Mouse (Mus musculus): Measurements from ENCODE around the gene Fgfr4.

Fgfr4 gene

GRCm38 (mm10) chr13:55152621-55153415 lies at the start of gene Fgfr4:
Fgfr4 (plus strand) TSS chr13:55152640.
- no peak for DNase-seq (ENCODE audit: low spot score in 2 of 2)

DNA sequence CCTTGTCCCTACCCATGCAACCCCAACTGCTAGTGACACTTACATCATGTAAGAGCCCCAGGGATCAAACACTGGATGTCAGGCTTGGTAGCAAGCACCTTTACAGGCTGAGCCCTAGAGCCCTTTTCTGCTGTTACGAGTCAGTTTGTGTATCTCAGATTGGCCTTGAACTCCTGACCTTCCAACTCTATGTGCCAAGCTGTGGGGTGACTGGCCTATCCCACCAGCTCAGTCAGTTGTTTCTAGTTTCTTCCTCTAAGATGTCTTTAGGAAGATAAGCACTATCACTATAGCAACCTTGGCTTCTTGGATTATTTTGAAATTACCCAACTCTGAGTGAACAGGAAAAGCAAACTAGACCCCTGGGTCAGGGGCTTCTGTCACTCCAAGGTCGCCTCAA lies 49.1 kb upstream of the Fgfr4 start:
- DNase-seq (ENCODE audit: low spot score in 2 of 2) = no peak

DNA sequence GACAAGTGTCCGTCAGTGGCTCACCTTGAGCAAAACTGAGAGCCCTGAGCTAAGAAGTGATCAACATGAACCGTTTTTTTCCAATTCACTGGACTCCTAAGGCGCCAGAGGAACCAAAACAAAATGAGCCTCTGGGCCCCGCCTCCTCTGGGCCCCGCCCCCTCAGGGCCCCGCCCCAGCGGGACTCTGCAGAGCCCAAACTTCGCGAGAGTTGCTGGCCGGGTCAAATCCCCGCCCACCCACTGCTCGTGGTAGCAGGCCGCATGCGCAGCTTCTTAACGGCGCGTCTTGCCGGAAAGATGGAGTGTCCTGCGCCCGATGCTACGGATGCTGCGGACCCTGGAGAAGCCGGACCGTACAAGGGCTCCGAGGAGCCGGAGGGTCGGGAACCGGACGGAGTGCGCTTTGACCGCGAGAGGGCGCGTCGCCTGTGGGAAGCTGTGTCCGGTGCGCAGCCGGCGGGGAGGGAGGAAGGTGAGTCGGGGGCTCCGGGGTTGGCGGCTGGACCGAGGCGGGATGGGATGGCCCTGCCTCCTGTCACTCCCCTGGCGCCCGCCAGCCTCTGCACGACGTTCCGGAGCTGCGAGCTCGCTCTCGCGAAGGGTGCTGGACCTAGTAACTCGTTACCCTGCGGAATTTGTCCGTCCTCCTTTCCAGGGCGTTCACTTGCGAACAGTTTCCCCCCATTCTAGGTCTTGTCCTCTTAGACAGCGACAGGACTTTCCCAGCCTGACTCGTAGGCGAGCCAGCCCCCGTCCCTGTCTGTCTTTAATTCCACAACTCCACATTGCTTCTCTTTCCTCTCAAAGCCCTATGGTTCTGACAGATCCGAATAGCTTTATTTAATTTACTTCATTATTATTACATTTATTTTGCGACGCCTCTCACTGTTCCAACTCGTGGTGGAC lies 47.1 kb upstream of the Fgfr4 start, which contains the start of gene Zfp346:
TSS of gene Zfp346 (plus strand) at position 267 of the 908 bp plus-strand sequence.
- DNase-seq (ENCODE audit: low spot score in 2 of 2) = peak; percentile 98

GRCm38 (mm10) chr13:55105953-55106691 lies 46.3 kb upstream of the Fgfr4 start:
- no peak for DNase-seq (ENCODE audit: low spot score in 2 of 2)

GRCm38 (mm10) chr13:55107116-55107515 lies 45.3 kb upstream of the Fgfr4 start:
- DNase-seq (ENCODE audit: low spot score in 2 of 2) = no peak

DNA sequence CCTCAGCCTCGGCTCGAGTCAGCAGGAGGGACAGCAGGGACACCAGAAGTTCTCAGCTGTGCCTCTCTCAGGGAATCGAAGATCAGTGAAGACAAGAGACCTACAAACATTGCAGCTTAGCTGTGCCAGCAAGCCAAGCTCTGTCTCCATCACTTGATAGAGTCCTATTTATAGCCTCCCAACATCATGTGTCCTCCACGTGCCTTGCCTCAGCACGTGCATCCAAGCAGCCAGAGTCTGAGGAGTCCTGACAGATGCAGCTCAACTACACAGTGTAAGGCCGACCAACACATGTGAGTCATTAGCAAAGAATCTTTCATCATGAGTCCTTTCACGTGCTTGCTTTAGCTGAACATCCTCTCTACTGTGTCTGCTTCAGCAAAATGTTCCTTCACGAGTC lies 44.7 kb upstream of the Fgfr4 start:
- DNase-seq (ENCODE audit: low spot score in 2 of 2) = no peak

DNA sequence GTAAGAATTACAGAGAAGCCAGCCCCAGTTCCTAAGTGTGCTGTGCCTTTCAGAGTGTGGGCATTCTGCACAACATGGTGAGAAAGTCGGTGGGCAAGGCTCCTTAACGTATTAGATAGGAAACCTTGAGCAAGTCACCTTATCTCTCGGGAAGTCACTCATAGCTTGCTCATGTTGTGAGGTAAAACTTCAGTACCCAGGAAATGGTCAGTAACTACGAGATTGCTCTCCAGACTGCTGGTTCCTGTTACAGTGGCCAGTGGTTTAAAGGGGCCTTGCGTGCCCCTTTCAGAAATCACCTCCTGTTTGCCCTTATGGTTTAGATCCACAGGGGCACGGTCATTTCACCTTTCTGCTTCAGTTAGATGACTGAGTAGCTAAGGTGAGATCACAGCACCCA lies 38.1 kb upstream of the Fgfr4 start:
- DNase-seq (ENCODE audit: low spot score in 2 of 2) = no peak

DNA sequence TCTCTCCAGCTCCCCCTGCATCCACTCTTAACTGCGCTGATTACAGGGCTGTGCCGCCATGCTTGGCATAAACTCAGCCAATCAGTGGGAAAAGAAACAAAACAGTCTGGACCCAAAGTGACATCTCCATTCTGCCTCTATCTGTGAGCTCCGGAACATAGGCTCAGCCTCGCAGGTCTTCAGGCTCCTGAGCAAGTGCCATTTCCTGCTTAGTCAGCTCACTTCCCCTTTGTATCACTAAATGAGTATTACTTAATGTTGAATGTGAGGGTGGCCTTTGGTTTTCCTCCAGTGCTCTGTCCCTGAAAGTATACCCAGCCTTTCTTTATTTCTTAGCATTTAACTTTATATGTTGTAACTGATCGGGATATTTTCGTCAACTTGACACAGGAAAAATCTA lies 27.5 kb upstream of the Fgfr4 start:
- DNase-seq (ENCODE audit: low spot score in 2 of 2) = no peak

DNA sequence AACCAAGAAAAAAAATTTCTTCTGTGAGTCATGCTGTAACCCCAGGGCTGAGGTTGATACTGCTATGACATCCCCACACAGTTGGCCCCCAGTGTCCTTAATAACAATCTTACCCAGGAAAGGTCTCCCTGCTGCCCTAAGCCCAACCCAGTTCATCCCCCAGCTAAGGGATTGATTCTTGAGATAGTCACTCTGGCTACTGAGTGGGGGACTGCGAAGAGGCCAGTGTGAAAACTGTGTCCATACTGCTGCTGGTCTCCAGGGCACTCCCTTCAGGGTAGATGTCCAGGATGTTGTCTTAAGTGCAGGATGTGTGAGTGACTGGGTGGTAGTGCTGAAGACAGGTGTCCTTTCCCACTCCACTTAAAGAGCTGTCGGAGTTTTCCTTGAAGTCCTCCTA lies 19.0 kb upstream of the Fgfr4 start, which contains the start of gene Gm17617:
TSS of gene Gm17617 (minus strand) at position 101 of the 400 bp plus-strand sequence.
- no peak for DNase-seq (ENCODE audit: low spot score in 2 of 2)

GRCm38 (mm10) chr13:55135382-55135781 lies 17.1 kb upstream of the Fgfr4 start:
- no peak for DNase-seq (ENCODE audit: low spot score in 2 of 2)

GRCm38 (mm10) chr13:55140271-55140670 lies 12.2 kb upstream of the Fgfr4 start:
- DNase-seq (ENCODE audit: low spot score in 2 of 2) = no peak

GRCm38 (mm10) chr13:55153951-55154350 lies 1.5 kb downstream of the Fgfr4 start:
- DNase-seq (ENCODE audit: low spot score in 2 of 2) = no peak

GRCm38 (mm10) chr13:55162365-55162764 lies 9.9 kb downstream of the Fgfr4 start:
- DNase-seq (ENCODE audit: low spot score in 2 of 2) = no peak

DNA sequence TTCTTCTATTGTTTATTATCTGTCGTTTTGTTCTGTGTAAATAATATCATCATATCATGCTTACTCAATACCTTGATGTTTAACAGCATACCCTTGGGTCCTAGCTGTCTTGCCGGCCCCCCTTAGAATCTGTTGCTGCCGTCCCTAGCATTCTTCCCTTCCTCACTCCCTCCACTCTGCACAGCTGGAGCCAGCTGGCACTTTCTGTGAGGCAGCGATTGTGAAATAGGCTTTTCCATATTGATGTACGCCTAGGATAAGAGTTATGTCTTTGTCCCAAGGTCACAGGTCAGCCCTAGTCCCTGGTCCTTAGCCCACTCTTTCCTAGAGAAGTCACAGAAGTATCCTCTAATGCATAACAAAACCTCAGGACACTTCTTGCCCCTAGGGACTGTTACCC lies 11.1 kb downstream of the Fgfr4 start:
- no peak for DNase-seq (ENCODE audit: low spot score in 2 of 2)

- no peak for DNase-seq (ENCODE audit: low spot score in 2 of 2)
Measured at GRCm38 (mm10) chr13:55165831-55166339, 13.4 kb downstream of the Fgfr4 start.

GRCm38 (mm10) chr13:55166806-55167725 lies 14.6 kb downstream of the Fgfr4 start:
- no peak for DNase-seq (ENCODE audit: low spot score in 2 of 2)

GRCm38 (mm10) chr13:55167798-55168197 lies 15.4 kb downstream of the Fgfr4 start:
- no peak for DNase-seq (ENCODE audit: low spot score in 2 of 2)

DNA sequence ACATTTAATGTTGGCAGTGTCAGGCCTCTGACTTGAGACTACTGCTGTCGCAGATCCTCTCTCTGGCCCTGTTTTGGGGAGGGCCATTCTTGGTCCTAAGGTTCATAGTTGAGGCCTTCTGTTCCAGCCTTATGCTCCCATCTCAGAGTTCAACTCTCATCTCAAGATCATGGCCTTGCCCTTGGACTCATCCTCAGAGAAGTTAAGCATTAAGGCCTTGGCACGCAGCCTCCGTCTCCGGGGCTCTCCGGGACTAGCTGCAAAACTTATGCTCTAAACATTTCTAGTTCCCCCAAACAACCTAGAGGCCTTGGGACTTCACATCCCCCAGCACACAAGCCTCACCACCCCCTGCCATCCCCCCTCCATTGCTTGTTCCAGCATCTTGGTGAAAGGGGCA lies 15.8 kb downstream of the Fgfr4 start:
- DNase-seq (ENCODE audit: low spot score in 2 of 2) = no peak

DNA sequence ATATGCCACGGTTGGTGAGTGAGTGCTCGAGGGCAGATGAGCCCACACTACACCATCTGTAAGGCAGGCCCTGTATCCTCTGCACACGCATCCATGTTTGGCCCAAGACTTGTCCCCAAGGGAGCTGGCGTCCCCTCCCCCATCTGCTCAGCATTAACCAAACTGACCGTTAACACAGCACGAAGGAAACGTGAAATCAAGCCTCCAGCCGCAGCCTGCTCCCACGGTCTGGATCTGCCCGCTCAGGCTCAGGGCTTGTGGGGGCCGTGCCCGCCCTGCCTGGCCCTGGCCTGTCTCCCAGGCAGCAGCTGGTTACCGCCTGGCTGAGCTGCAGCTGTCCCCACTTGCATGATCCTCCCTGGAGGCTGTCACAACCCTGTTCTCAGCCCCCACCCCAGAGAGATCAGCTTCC lies 16.5 kb downstream of the Fgfr4 start:
- no peak for DNase-seq (ENCODE audit: low spot score in 2 of 2)

DNA sequence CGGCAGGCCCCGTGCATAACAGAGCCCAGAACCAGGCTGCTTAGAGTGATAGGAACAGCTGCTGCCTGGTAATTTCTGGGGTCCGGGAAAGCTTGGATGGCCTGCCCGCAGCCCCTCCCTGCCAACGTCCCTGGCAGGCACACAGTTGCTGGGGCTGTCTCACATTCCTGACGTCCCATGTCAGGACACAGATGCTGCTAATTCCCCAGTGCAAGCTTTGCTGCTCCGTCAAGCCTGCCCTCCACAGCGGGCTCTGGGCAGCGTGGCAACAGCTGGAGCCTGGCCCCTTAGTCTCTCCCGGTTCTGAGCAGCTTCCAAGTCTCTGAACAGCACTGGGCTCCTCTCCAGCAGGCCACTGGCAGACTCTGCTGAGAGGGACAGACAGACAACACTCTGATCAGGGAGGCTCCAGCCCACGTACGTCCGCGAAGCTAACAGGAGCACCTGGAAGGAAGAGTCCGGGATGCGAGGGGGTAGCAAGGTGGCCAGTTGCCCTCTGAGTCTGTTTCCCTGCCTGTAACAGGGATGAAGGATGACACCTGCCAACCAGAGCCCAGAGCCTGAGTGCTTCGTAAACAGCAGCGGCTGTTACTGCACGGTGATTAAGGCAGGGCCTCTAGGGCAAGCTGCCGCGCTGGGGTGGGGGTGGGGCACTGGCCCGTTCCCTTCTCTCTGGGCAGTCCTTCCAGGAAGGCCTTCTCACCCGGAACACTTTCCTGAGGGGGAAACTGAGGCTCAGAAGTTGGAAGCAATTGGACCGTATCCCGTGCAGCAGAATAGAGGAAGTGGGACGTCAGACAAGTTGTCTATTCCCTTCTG lies 19.3 kb downstream of the Fgfr4 start:
- DNase-seq (ENCODE audit: low spot score in 2 of 2) = no peak
